Mouse (Mus musculus) thymus, adult 18-20 months (tissue): ENCODE measurements at regions not wholly inside any gene's neighbourhood (a gene's known extent, or its start where the extent isn't known, plus 50 kb on each side); places are given as distances from the start of the nearest gene placed in this dataset.

Source experiments
- DNase-seq, 2 experiments: peaks; one replicate each; pipeline ENCODE4 v3.0.0; 2022; ENCODE audit warnings: mixed read lengths in 2 of 2

DNA sequence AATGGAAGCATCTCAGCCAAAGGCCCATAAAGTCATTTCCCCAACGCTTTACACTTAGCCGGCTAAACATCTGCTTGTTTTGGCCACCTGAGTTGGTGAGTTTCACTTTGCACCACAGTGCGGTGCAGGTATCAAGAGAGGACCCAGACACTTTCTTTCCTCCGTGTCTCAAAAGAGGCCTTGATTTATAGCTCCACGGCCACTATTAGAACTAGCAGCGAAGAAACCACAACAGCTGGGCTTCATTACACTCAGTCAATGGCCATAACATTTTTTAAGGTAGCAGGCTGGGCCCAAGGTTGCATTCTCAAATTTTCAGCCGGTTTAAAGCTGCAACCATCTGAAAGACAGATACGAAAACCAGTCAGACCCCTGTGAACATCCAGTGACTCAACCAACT is 103.4 kb downstream of the Mreg start:
- no peak for DNase-seq

DNA sequence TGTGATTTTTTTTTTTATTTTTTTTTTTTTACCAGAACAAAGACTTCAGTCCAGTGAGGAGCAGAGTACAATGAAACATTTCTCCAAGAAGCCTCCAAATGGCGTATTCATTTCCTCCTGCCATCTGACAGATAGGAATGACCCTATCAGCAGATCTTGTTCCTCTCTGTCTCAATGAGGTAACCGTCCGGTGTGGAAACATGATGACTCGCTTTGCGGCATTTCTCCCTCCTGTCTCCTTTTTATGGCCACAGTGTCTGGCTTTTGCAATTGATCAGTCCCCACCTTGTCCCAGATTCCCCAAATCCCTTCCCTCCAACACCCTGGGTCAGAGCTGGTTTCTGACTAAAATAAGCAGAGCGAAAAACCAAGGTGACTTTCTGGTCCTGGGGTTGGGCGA is 105.0 kb downstream of the Mreg start:
- no peak for DNase-seq

DNA sequence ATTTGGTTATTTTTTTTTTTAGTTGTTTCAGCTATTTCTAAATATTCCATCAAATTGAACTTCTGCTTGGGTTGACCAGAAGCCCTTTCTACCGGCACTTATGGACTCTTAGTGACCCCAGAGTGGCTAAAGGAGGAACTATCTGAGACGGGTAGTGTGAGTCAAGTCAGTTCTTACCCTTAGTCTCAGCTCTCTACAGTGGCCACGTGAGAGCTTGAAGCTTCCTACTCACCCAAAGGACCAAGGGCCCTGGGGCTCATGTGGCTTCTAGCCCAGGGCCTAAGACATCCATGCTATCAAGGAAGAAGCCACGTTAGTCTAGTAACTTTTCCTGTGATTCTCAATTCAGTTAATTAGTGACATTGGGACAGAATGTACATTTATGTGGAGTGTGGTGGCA is 105.5 kb downstream of the Mreg start:
- DNase-seq = no peak

DNA sequence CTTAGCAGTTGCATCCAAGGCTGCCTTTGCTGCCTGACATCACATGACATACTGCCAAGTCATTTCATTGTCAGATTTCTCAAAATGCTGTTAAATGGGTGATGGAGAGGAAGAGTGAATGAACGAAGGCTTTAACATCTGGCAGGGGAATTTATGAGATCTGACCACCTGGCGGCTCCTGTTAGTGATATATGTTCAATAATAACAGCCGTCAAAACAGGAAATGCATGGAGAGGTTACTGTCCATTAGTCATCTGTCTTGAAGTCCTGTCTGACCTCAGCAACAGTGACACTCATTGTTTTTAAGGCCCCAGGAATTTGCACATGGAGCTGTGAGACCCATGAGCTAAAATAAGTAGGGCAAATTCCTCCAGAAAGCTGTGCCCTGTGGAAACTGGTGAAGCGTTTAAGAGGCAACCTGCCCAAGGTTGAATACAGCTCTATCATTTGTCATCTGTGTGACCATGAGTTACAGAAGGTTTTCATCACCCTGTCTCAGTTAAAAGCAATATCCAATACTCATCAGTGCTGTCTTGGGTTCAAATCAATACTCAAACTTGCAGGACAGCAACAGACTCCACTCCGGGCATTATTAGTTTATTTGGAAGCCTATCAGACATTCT is 106.6 kb downstream of the Mreg start:
- DNase-seq = no peak

DNA sequence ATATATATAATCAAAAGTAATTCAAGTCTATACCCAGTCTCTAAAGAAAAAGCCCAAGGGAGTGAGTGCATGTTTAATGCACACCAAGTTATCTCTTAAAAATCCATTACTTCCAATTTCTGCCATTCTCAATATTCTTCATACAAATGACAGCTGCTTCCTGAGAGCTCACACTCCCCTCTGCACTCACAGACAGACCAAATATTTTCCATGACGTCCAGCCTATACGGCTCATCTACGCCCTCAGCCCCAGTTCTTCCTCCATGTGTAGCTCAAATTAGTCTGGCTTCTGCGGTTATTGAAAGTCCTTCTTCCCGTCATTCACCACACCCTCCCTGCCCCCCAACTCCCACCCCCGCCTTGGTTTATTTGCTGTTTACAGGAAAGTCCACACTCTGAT is 108.1 kb downstream of the Mreg start:
- DNase-seq = no peak

DNA sequence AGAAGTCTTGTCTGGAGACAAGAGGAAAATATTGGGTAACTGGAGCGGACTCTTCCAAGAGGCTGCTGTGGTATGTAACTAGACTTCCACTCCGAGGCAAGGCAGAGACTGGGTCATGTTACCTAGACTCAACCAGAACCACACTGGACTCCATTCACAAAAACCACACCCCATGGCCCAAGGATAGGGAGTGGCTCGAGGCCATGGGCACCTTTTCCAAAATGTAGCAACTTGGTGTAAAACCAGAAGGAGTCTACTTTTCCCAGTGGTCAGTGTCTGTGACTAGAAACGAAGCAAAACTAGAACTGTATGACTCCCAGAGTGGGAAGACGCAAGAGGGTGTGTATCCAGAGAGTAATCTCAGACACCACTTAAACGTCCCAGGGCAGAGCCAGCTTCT is 108.7 kb downstream of the Mreg start:
- no peak for DNase-seq

DNA sequence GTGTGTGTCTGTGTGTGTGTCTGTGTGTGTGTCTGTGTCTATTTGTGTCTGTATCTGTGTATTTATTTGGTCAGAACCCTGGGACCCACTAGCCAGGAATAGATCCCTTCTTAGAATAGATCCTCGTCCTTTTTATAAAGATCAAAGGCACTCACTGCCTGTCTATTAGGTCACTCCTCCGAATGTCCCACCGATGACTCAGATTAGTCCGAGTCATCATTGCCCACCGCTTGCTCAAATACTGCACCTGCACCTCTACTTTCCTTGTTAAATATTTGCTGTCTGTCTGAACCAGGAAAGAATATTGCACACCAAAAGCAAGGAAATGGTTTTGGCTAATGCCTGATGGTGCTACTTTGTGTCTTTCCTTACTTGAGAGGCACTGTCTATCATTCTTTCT is 112.7 kb downstream of the Mreg start:
- DNase-seq = no peak

DNA sequence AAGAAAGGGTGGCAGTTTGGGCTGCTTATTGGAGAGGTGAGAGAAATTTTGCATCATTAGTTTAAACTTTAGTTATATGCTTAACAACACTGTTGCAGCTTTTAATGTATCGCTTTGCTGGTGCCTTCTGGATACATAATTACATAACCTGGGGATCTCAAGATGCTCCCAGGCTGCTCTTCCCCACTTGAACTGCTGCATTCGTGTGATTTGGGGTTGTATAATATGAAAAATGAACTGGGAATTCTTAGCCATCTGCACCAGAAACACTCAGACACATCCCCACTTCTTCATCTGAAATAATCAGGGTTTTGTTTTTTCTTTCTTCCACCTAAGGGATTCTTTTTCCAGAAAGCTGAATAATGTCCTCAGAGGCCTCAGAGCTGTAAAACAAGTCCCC is 120.8 kb downstream of the Mreg start:
- DNase-seq = no peak

DNA sequence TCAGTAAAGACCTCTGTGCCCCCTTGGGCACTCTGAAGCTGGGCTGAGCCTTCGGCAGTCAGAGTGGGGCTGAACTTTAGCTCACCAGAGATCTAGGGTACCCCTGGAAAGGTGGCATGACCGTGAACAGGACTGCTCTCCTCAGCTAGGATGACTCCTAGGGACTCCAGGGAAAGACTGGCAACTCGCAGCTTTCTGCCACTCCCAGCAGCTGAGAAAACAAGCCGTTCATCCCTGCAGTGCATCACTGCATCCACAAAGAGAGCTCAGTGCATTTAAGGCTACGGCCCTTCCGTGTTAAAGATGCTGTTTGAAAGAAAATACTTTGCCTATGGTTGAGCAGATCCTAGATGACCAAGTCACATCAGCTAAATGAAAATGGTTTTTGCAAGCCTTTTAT is 126.4 kb downstream of the Mreg start:
- DNase-seq = no peak

DNA sequence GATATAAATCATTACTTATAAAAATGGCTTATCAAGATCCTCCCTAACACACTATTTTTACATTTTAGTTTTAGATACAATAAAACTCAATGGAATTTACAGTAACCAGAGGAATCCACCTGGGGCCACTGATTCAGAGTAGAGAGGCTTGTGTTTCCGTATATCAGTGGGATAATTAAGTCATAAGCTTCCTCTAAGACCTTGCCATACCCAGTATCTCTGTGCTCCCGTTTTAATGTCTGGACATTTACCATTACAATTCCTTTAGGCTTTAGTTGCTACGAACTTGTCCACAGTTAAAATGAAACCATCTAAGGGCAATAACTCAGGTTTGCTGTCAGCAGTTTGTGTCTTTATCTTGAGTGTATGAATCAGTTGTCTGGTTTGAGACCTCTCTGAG is 127.9 kb downstream of the Mreg start:
- DNase-seq = no peak

DNA sequence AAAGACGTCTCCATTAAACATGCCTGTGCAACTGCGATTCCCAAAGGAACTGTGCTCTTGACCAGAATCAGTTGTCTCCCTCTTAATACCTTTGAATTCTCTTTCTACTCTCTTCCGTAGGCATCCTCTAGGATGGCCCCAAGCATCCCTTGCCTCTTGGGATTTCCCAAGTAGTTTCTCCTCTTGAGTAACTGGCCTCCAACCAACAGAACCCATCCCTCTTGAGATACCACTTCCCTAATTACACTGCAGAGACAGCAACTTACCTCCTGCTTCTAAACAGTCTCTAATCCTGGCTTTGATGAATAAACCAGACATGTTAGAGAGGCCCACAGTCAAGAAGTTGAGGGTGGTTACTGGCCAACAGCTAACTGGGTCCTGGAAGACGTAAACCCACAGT is 129.7 kb downstream of the Mreg start:
- DNase-seq = no peak

DNA sequence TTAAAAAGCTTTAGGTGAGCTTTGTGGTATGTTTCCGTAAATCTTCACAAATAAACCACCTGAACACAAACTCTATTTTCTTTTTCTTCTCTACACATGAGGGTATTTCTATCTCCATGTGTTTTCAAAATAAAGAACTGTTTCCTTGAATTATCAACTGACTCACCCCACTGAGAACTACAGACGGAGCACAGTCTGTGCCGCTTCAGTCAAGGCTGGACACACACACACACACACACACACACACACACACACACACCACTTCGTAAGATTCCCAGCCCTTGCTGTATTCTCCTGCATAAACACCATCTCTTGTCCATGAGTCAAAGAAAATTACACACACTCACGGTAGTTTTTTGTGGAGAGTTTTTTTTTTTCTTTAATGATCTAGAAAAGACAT is 130.3 kb downstream of the Mreg start:
- DNase-seq = no peak

DNA sequence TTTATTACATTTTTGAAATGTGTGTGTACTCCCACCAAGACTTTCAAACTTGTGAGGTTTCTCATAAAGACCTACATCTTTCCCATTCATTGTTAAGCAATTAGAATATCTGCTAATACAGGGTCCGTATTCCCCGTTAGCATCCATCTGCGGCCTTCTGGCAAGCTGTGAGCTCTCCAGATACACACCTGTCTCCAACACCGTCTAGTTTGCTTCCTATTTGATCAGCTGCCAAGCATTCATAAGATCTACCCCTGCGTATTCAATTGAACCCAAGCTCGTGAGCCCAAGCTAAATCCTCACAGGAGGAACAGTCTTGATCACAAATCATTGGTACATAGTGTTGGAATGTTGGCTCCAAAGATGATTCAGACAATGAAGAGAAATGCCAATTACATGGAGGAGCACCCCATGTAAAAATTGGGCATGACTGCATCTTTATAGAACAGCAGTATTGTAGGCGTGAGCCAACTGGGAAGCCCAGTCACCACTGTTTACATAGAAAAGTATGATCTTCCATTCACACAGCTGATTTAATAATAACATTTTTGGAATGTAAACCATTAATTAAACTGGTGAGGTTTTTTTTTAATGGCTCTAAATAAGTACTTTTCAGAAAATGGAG is 133.1 kb downstream of the Mreg start:
- no peak for DNase-seq

DNA sequence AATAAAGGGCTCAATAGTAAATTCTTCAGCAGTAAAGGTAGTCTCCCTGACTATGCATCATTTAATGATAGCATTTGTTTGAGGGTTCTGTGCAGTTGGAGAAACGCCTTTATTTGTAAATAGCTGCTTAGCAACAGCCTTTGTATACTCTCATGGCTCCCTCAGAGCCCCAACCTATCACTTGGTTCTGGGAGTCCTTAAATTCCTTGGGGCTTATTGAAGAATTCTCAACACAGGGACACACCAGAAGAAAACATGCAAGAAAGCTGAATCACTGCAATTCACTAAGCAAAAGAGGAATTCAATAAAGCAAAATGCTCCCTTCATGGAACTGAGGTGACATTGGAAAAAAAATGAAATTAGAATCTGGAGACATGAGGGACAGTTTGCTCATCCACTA is 135.8 kb downstream of the Mreg start:
- no peak for DNase-seq

DNA sequence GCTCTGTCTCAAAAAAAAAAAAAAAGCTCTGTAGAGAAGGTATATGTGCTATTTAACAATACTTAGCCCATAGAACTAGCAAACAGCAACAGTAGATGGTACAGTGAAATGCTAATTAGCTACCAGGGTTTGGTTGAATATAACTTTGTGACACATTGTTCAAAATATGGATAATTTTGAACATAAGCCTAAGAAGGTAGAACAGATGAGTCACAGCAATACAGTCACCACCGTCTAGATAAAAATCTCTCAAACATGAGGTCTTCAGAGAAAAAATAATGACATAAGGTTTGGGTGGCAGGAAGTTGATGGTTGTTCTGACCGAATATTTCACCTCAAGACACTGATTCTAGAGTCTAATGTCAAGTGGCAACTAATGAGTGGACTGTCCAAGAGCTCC is 136.6 kb downstream of the Mreg start:
- DNase-seq = no peak

DNA sequence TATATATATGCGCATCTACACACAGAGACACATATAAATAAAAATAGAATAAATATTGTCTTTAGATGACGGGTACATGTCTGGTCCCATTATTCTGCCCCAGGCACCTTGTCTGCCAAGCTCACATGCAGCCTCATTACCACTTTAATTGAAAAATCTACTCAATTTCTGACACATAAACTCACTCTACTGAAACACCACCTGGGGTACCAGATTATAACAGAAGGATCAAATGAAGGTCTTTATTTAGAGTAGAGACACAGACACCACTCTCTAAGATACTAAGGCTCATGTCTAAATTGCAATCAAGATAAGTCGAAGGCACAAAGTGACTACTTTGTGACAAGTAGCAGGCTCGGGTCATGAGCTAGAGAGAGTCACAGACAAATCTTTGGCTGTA is 138.9 kb downstream of the Mreg start:
- no peak for DNase-seq

DNA sequence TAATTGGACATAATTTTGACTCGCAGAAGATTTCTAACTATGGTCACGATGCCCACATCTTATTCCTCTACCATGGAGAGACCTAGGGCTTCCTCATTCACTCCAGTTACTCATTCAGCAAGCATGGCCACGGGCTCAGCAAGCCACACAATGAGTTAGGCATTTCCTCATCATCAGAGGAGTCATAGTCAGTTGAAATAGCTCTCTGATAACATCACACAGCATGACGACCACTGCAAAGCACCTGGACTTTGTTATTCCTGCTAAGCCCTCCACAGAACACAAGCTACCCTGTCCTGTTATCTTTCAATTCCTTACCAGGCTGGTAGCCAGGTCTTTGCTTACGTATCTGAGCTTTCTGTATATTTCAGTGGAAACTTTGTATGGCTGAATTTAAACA is 141.6 kb downstream of the Mreg start:
- no peak for DNase-seq

DNA sequence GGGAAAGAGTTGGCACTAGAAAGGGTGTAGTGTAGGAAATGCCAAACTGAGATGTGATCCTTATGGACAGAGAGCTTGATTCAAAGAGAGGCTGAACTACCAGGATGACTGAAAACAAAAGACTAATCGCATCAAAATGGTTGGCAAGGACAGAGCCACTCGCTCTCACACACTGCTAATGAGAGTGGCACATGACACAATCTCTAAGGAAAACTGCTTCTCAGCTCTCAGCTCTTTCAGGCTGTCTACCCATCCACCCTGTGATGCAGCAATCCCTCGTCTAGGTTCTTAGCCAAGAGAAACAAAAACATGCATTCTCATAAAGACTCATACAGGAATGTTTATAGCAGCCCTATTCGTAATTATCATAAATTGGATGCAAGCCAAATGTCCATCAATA is 143.1 kb downstream of the Mreg start:
- no peak for DNase-seq

DNA sequence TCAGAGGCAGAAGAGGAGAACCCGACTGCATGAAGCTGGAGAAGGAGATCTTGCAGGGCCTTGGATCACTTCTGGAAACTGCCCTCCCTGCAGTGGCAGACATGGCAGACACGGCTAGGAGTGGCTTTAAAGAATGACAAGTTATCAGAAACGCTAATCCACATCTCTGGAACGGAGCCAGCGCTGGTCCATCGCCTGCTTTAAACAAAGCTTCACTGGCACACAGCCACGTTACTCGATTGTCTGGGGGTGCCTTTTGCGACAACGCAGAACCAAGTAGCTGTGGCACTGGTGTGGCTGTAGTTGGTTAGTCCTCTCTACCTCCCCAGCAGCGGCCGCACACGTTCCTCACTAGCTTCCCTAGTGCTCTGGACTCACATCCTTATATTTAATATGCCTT is 147.0 kb downstream of the Mreg start:
- DNase-seq = no peak

DNA sequence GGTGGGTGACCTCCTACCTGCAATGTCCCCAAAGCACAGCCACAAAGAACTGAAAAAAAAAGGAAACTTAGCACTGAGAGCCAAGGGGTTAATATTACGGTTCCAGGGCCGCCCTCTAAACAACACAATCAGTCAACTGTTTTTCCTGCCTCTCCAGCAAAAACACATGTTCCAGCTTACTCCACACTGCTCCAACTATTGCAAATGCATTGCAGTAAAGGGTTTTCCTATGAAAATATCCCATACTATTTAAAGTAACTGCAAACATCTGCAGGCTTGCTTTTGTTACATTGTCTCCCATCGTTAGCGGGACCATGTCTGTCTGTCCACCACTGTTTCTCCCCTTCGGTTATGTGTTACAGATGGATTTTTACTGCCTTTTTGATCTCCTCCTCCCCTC is 151.7 kb downstream of the Mreg start:
- DNase-seq = no peak

DNA sequence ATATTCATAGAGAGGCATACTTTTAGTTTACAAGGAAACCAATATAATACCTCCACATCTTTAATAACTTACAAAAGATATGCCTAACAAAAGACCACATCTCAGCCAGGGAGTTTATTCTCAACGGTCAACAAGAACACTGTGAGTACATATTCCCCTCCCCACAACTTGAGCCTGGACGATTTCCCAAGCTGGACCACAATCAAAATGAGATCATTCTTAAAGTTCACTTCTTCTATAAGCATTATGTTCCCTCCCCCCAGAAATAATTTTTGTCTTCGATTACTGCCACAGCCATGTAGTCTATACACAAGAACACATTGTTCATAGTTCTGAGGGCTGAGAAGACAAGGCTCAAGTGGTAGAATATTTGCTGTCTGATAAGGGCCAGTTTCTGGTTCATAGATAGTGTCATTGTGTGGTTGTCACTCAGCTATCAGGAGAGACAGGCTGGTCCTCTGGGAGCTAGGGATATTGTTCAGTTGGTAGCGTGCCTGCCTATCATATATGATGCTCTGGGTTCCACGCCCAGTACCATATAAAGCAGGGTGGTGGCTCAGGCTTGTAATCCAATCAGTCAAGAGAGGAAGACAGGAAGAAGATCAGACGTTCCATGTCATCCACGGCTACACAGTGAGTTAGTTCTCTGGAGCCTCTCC is 153.9 kb downstream of the Mreg start:
- DNase-seq = no peak

DNA sequence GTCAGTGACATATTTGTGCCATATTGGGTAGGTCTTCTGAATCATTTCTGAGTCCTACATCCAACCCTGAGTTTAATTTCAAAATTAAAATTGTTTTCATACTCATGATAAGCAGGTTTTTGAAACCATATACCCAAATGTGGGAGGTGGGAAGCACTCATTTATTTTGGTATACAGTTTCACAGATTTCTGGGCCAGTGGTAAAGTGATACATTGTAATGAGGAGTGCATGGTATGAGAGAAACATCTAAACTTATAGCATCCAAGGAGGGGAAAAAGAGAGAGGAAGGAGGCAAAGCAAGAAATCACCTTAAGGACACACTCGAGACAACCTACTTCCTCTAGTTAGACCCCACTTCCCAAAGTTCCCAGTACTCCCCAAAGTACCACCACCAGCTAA is 157.6 kb downstream of the Mreg start:
- no peak for DNase-seq

DNA sequence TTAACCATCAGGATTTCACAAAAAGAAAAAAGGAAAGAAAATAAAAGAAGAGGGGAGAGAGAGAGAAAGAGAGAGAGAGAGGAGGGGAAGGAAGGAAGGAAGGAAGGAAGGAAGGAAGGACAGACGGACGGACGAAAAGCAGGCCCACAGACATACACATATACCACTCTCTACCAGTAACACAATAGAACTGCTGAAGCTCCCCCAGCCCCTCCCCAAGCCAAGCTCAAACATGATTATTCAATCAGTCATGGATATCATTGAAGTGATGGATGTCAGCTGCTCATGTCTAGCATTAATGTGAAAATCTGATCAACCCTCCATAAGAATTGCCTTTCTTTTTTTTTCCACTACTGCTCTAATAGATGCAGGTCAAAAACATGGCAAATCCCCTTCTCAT is 161.2 kb downstream of the Mreg start:
- no peak for DNase-seq

DNA sequence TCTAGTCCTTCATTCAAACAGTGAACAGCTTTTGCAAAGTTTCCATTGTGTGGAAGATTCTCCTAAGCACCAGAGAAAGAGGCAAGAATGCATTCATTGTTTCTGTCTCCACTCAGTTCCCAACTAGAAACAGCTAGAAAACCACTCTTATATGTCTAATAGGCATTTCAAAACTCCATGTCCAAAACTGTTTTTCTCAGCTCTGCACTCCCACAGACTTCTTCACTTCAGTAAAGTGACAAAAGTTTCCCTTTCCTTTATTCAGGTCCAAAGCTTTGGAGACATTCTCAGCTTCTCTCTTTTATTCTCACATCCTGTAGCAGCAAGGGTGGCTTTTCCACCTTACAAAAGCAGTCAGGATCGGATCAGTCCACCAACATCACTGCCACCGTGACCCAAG is 166.0 kb downstream of the Mreg start:
- no peak for DNase-seq

DNA sequence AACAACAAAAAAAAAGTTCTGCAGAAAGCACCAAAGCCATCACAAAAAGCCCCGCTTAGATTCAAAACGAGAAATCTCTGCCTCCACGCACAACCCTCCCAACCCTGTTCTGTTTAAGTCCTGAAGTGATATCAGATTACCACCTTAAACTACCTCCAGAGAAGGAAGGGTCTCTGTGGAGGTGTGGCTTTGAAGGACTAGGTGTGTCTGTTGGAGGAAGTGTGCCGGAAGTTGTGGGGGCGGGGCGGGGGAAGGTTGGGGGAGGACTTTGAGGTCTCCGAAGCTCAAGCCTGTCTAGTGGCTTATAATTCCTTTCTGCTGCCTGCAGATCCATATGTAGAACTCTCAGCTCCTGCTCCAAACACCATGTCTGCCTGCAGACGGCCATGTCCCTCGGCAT is 173.6 kb downstream of the Mreg start:
- DNase-seq = no peak
